Mouse (Mus musculus): ENCODE results near the gene Rb1.

Gene Rb1

GRCm38 (mm10) chr14:73334926-73335805, 9.5 kb upstream of the Rb1 start:
- peak; percentile 21 for DNase-seq

- DNase-seq = no peak
These were observed 8.3 kb upstream of the Rb1 start for GRCm38 (mm10) chr14:73333880-73334279.

GRCm38 (mm10) chr14:73331386-73331785, 5.8 kb upstream of the Rb1 start:
- DNase-seq = no peak

GRCm38 (mm10) chr14:73329871-73330270, 4.2 kb upstream of the Rb1 start:
- no peak for DNase-seq

GRCm38 (mm10) chr14:73326511-73326910, 889 bp upstream of the Rb1 start:
- DNase-seq = no peak

- DNase-seq = peak; percentile 17
These were observed 777 bp downstream of the Rb1 start for GRCm38 (mm10) chr14:73324634-73325455.

GRCm38 (mm10) chr14:73323965-73324364, 1.7 kb downstream of the Rb1 start:
- no peak for DNase-seq

- DNase-seq = no peak
These were observed 3.5 kb downstream of the Rb1 start for GRCm38 (mm10) chr14:73322142-73322541.

GRCm38 (mm10) chr14:73316933-73317332, 8.7 kb downstream of the Rb1 start:
- DNase-seq = no peak

GRCm38 (mm10) chr14:73313864-73314263, 11.8 kb downstream of the Rb1 start:
- no peak for DNase-seq

GRCm38 (mm10) chr14:73313396-73313795, 12.2 kb downstream of the Rb1 start:
- no peak for DNase-seq

GRCm38 (mm10) chr14:73312909-73313308, 12.7 kb downstream of the Rb1 start:
- DNase-seq = no peak

- no peak for DNase-seq
These were observed 18.1 kb downstream of the Rb1 start for GRCm38 (mm10) chr14:73307490-73307889.

- DNase-seq = peak; percentile 57
These were observed 22.4 kb downstream of the Rb1 start for GRCm38 (mm10) chr14:73303193-73303592.

GRCm38 (mm10) chr14:73301856-73302255, 23.8 kb downstream of the Rb1 start:
- no peak for DNase-seq

GRCm38 (mm10) chr14:73295512-73295911, 30.1 kb downstream of the Rb1 start:
- no peak for DNase-seq

GRCm38 (mm10) chr14:73293616-73294015, 32.0 kb downstream of the Rb1 start:
- no peak for DNase-seq

- no peak for DNase-seq
These were observed 33.2 kb downstream of the Rb1 start for GRCm38 (mm10) chr14:73292434-73292833.

GRCm38 (mm10) chr14:73289915-73290314, 35.7 kb downstream of the Rb1 start:
- no peak for DNase-seq

GRCm38 (mm10) chr14:73280996-73281395, 44.6 kb downstream of the Rb1 start:
- DNase-seq = no peak

- DNase-seq = no peak
These were observed 46.5 kb downstream of the Rb1 start for GRCm38 (mm10) chr14:73279096-73279495.

- DNase-seq = no peak
These were observed 53.8 kb downstream of the Rb1 start for GRCm38 (mm10) chr14:73271807-73272206.

GRCm38 (mm10) chr14:73266166-73266565, 59.5 kb downstream of the Rb1 start:
- DNase-seq = no peak

- DNase-seq = no peak
These were observed 63.4 kb downstream of the Rb1 start for GRCm38 (mm10) chr14:73262210-73262609.

Data from right cerebral cortex, adult 18-20 months (tissue).